Mouse (Mus musculus) thymus, postnatal 4 days (tissue): ENCODE measurements around the gene Btbd35f6.
"Not testable (repeated sequence)": the region's sequence is repeated elsewhere in the genome, so short reads cannot be mapped to it uniquely, and the experiment has no call there.

Experiments
- DNase-seq: peaks from one replicate; pipeline ENCODE4 v3.0.0; 2021

Btbd35f6 gene

DNA sequence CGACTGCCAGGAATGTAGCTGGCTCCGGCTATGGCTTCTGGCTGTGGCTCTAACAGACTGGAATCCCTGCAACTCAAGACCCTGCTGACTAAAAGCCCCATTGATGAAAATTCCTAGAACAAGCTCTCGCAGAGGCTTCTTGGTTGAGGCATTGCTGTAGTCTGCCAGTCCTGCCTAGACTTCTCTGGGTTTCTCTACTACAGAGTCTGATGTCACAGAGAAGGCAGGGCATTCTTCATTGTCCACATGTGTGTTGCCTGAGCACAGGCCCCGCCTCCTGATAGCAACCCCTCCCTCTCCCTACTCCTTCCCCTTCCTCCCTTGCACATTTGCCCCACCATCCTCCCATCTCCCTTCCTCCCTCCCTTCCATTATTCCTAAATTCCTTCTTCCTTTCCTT lies at the start of gene Btbd35f6:
Gene Btbd35f6, minus strand, starts transcription at position 101 of the 400 bp plus-strand sequence.
- DNase-seq = not testable (repeated sequence)

- DNase-seq = not testable (repeated sequence)
These were observed 30.4 kb upstream of the Btbd35f6 start, which contains the start of gene Gm21870 for GRCm38 (mm10) chrX:33986716-33987115. Gm21870 (minus strand) TSS chrX:33986816.

DNA sequence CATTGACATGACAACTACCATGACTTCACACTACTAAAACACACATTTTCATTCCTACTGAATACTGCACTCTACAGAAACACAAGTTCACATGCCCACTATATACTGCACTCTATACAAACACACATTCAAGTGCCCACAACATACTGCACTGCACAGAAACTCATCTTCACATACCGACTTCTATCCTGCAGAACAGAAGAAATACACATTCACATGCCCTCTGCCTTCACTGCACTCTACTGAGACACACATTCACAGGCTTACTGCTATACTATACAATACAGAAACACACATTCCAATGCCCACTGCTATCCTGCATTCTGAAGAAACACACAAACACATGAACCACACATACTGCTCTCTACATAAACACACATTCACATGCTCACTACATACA lies 26.1 kb downstream of the Btbd35f6 start:
- DNase-seq = not testable (repeated sequence)

DNA sequence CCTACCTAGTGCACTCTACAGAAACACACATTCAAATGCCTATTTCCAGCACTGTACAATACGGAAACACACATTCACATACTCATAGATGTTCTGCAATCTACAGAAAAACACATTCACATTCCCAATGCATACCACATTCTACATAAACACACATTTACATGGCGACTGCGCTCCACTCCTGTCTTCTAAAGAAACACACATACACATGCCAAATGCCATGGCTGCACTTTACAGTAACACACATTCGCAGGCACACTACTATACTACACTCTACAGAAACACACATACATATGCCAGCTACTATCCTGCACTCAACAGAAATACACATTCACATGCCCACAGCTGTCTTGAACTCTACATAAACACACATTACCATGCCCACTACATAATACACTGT lies 28.1 kb downstream of the Btbd35f6 start:
- DNase-seq = not testable (repeated sequence)

DNA sequence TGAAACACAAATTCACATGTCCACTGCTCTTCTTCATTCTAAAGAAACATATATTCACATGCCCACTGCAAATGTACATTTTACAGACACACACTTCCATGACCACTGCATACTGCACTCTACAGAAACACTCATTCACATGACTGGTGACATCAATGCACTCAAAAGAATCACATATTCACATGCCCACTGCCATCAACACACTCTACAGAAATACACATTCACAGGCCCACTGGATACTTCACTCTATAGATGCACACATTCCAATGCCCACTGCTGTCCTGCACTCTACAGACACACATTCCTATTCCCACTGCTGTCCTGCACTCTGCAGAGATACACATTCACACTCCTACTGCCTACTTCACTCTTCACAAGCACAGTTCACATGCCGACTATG lies 30.0 kb downstream of the Btbd35f6 start:
- not testable (repeated sequence) for DNase-seq

DNA sequence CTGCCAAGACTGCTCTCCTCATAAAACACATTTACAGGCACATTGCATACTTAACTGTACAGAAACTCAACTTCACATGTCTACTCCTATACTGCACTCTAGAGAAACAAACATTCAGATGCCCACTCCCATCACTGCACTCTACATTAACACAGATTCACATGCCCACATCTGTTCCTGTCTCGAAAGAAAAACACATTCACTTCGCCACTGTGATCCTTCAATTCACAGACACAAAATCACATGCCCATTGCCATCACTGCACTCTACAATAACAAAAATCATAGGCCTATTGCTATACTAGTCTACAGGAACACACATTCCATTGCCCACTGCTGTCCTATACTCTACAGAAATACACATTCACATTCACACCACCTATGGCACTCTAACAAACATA lies 30.9 kb downstream of the Btbd35f6 start:
- DNase-seq = not testable (repeated sequence)
